Mouse (Mus musculus): ENCODE results near the gene Rhox1. TPM values are rescaled to one million over a fixed set of nuclear protein-coding genes. Genes with fewer than 3 reads are reported as not detected.
A peak's percentile ranks its signal among the peaks of the same experiment; 100 is the strongest.
"Not testable (repeated sequence)": the region's sequence is repeated elsewhere in the genome, so short reads cannot be mapped to it uniquely, and the experiment has no call there.

The Rhox1 gene
- not detected in 2 replicates for total RNA-seq (2017)

GRCm38 (mm10) chrX:37222158-37222557 lies at the start of gene Rhox1:
TSS of gene Rhox1 (minus strand) at chrX:37222258.
- ATAC-seq (ENCODE audit: extremely low read depth, insufficient number of reproducible peaks, low FRiP score, poor library complexity, severe bottlenecking) = not testable (repeated sequence)

GRCm38 (mm10) chrX:37265038-37265437 lies 43.0 kb upstream of the Rhox1 start, which contains the start of gene Rhox4a:
TSS of gene Rhox4a (plus strand) at chrX:37265338.
- not testable (repeated sequence) for ATAC-seq (ENCODE audit: extremely low read depth, insufficient number of reproducible peaks, low FRiP score, poor library complexity, severe bottlenecking)

- ATAC-seq (ENCODE audit: extremely low read depth, insufficient number of reproducible peaks, low FRiP score, poor library complexity, severe bottlenecking) = not testable (repeated sequence)
Measured at GRCm38 (mm10) chrX:37249619-37250018, 27.6 kb upstream of the Rhox1 start, which contains the start of gene Rhox3a. TSS of gene Rhox3a (plus strand) at chrX:37249919.

- not testable (repeated sequence) for ATAC-seq (ENCODE audit: extremely low read depth, insufficient number of reproducible peaks, low FRiP score, poor library complexity, severe bottlenecking)
Measured at GRCm38 (mm10) chrX:37244676-37245075, 22.6 kb upstream of the Rhox1 start, which contains the start of gene Rhox2a. TSS of gene Rhox2a (plus strand) at chrX:37244976.

- ATAC-seq (ENCODE audit: extremely low read depth, insufficient number of reproducible peaks, low FRiP score, poor library complexity, severe bottlenecking) = no peak
Measured at GRCm38 (mm10) chrX:37210941-37211340, 11.1 kb downstream of the Rhox1 start, which contains the start of gene Gm9. TSS of gene Gm9 (minus strand) at chrX:37211041.

GRCm38 (mm10) chrX:37198676-37199075 lies 23.4 kb downstream of the Rhox1 start:
- no peak for ATAC-seq (ENCODE audit: extremely low read depth, insufficient number of reproducible peaks, low FRiP score, poor library complexity, severe bottlenecking)

GRCm38 (mm10) chrX:37191744-37192379 lies 30.2 kb downstream of the Rhox1 start:
- ATAC-seq (ENCODE audit: extremely low read depth, insufficient number of reproducible peaks, low FRiP score, poor library complexity, severe bottlenecking) = no peak

GRCm38 (mm10) chrX:37191105-37191743 lies 30.8 kb downstream of the Rhox1 start, which contains the start of the genes Ndufa1 and Rnf113a1:
TSS of gene Ndufa1 (minus strand) at chrX:37191163.
TSS of gene Rnf113a1 (plus strand) at chrX:37191245.
- peak; percentile 88 for ATAC-seq (ENCODE audit: extremely low read depth, insufficient number of reproducible peaks, low FRiP score, poor library complexity, severe bottlenecking)

GRCm38 (mm10) chrX:37190755-37191104 lies 31.3 kb downstream of the Rhox1 start:
- no peak for ATAC-seq (ENCODE audit: extremely low read depth, insufficient number of reproducible peaks, low FRiP score, poor library complexity, severe bottlenecking)

- ATAC-seq (ENCODE audit: extremely low read depth, insufficient number of reproducible peaks, low FRiP score, poor library complexity, severe bottlenecking) = not testable (repeated sequence)
Measured at GRCm38 (mm10) chrX:37184401-37184800, 37.7 kb downstream of the Rhox1 start.

GRCm38 (mm10) chrX:37168742-37169141 lies 53.3 kb downstream of the Rhox1 start, which contains the start of gene Akap14:
TSS of gene Akap14 (minus strand) at chrX:37168842.
- ATAC-seq (ENCODE audit: extremely low read depth, insufficient number of reproducible peaks, low FRiP score, poor library complexity, severe bottlenecking) = no peak

GRCm38 (mm10) chrX:37167085-37167484 lies 55.0 kb downstream of the Rhox1 start:
- peak; percentile 64 for ATAC-seq (ENCODE audit: extremely low read depth, insufficient number of reproducible peaks, low FRiP score, poor library complexity, severe bottlenecking)

Other genes with a start within 250 kb of the Rhox1 start
- 74.5 and 78.8 TPM in 2 replicates for gene Sept6, start 230.5 kb downstream of the Rhox1 start, total RNA-seq (2017)
- not detected in 2 replicates for gene Sowahd, start 173.4 kb downstream of the Rhox1 start, total RNA-seq (2017)
- 888 and 1,013 TPM in 2 replicates for gene Rpl39, start 136.9 kb downstream of the Rhox1 start, total RNA-seq (2017)
- 51.4 and 64.9 TPM in 2 replicates for gene Upf3b, start 111.9 kb downstream of the Rhox1 start, total RNA-seq (2017)
- gene Nkap, start 95.5 kb downstream of the Rhox1 start, total RNA-seq (2017) = 26.3 and 28.1 TPM in 2 replicates
- not detected in 2 replicates for gene Akap14, start 53.4 kb downstream of the Rhox1 start, total RNA-seq (2017)
- gene Ndufa1, start 31.1 kb downstream of the Rhox1 start, total RNA-seq (2017) = 42.2 and 70.6 TPM in 2 replicates
- 3.3 and 4.4 TPM in 2 replicates for gene Rnf113a1, start 31.0 kb downstream of the Rhox1 start, total RNA-seq (2017)
- not detected in 2 replicates for gene Gm9, start 11.2 kb downstream of the Rhox1 start, total RNA-seq (2017)
- gene Rhox2a, start 22.7 kb upstream of the Rhox1 start, total RNA-seq (2017) = not detected in 2 replicates
- gene Rhox3a, start 27.7 kb upstream of the Rhox1 start, total RNA-seq (2017) = not detected in 2 replicates
- not detected in 2 replicates for gene Rhox4a, start 43.1 kb upstream of the Rhox1 start, total RNA-seq (2017)
- gene Rhox3a2, start 157.8 kb upstream of the Rhox1 start, total RNA-seq (2017) = not detected in 2 replicates
- not detected in 2 replicates for gene Rhox4a2, start 168.6 kb upstream of the Rhox1 start, total RNA-seq (2017)
- gene Rhox2b, start 189.8 kb upstream of the Rhox1 start, total RNA-seq (2017) = not detected in 2 replicates
- not detected in 2 replicates for gene Rhox4b, start 210.2 kb upstream of the Rhox1 start, total RNA-seq (2017)
- gene Rhox2c, start 231.4 kb upstream of the Rhox1 start, total RNA-seq (2017) = not detected in 2 replicates
- not detected in 2 replicates for gene Rhox3c, start 236.3 kb upstream of the Rhox1 start, total RNA-seq (2017)